Mouse (Mus musculus) brain, embryonic 18.5 days (tissue): Measurements from ENCODE around the gene Nup153.
A peak's percentile ranks its signal among the peaks of the same experiment; 100 is the strongest.

ENCODE experiments used
- DNase-seq: peaks from one replicate; pipeline ENCODE4 v3.0.0-alpha.2; 2012; ENCODE audit warnings: low read depth, low spot score

Nup153 gene

GRCm38 (mm10) chr13:46727837-46728268 lies at the start of gene Nup153:
Gene Nup153, minus strand, starts transcription at chr13:46727940.
- peak; percentile 92 for DNase-seq

GRCm38 (mm10) chr13:46777461-46777860 lies 49.7 kb upstream of the Nup153 start:
- DNase-seq = no peak

GRCm38 (mm10) chr13:46776636-46777305 lies 49.0 kb upstream of the Nup153 start:
- DNase-seq = no peak

- DNase-seq = no peak
Observed at GRCm38 (mm10) chr13:46774998-46775397, 47.3 kb upstream of the Nup153 start.

- no peak for DNase-seq
Observed at GRCm38 (mm10) chr13:46772581-46772980, 44.8 kb upstream of the Nup153 start.

GRCm38 (mm10) chr13:46765361-46765760 lies 37.6 kb upstream of the Nup153 start:
- no peak for DNase-seq

- DNase-seq = no peak
Observed at GRCm38 (mm10) chr13:46763210-46763609, 35.5 kb upstream of the Nup153 start.

- DNase-seq = no peak
Observed at GRCm38 (mm10) chr13:46760921-46761320, 33.2 kb upstream of the Nup153 start.

GRCm38 (mm10) chr13:46759281-46759809 lies 31.6 kb upstream of the Nup153 start:
- DNase-seq = no peak

GRCm38 (mm10) chr13:46758627-46759026 lies 30.9 kb upstream of the Nup153 start:
- no peak for DNase-seq

- DNase-seq = no peak
Observed at GRCm38 (mm10) chr13:46757946-46758345, 30.2 kb upstream of the Nup153 start.

GRCm38 (mm10) chr13:46753294-46753693 lies 25.6 kb upstream of the Nup153 start:
- no peak for DNase-seq

GRCm38 (mm10) chr13:46752566-46753229 lies 25.0 kb upstream of the Nup153 start:
- no peak for DNase-seq

GRCm38 (mm10) chr13:46748138-46748873 lies 20.6 kb upstream of the Nup153 start:
- DNase-seq = no peak

GRCm38 (mm10) chr13:46743821-46744220 lies 16.1 kb upstream of the Nup153 start:
- DNase-seq = no peak

GRCm38 (mm10) chr13:46742367-46742766 lies 14.6 kb upstream of the Nup153 start:
- DNase-seq = no peak

GRCm38 (mm10) chr13:46739426-46739825 lies 11.7 kb upstream of the Nup153 start:
- DNase-seq = no peak

GRCm38 (mm10) chr13:46737482-46737881 lies 9.7 kb upstream of the Nup153 start:
- no peak for DNase-seq

GRCm38 (mm10) chr13:46736479-46736865 lies 8.7 kb upstream of the Nup153 start:
- DNase-seq = no peak

- no peak for DNase-seq
Observed at GRCm38 (mm10) chr13:46735808-46736478, 8.2 kb upstream of the Nup153 start.

GRCm38 (mm10) chr13:46735219-46735807 lies 7.6 kb upstream of the Nup153 start:
- DNase-seq = no peak
